Mouse (Mus musculus) right cerebral cortex, postnatal 10 days (tissue): ENCODE data around the gene Kctd5.
"Not testable (repeated sequence)": the region's sequence is repeated elsewhere in the genome, so short reads cannot be mapped to it uniquely, and the experiment has no call there.

Experiments used
- DNase-seq, 2 experiments: peaks; one replicate each; pipeline ENCODE4 v3.0.0; 2021; ENCODE audit warnings: low spot score in 2 of 2

The Kctd5 gene

DNA sequence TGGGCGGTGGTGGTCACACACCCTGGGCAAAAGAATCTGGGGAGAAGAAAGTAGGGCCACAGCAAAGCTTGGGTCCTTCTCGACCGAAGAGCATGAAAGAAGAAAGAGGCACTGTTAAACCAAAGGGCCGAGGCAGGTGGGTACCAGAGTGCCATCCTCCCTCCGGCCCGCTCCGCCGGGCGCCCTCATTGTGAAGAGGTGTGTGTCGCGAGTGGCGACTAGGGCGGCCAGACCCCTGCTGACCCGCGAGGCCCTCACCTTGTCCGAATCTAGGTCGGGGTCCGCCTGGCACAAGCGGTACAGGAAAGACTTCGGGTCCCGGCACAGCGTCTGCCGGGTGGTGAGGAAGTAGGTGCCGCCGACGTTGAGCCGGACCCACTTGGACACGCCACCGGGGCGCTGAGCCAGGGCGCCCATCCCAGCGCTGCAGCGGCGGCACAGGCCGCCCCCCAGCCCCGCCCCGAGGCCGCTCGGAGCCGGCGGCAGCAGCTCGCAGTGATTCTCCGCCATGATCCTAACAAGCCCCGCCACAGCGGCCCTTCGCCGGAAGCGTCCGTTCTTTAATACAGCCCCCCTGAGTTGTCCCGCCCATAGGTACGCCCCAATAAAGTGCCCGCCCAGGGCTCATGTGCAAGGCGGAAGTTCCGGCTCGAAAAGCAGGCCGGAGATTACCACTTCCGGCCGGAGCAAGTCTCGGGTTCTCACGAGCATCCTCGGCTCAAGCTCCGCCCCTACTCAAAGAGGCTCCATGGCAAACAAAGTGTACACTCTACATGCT, at the start of gene Kctd5:
TSS of gene Kctd5 (minus strand) at position 567 of the 778 bp plus-strand sequence.
- DNase-seq, result peak; percentile 97

- DNase-seq, result no peak
These were observed 46.2 kb upstream of the Kctd5 start for GRCm38 (mm10) chr17:24119446-24119845.

DNA sequence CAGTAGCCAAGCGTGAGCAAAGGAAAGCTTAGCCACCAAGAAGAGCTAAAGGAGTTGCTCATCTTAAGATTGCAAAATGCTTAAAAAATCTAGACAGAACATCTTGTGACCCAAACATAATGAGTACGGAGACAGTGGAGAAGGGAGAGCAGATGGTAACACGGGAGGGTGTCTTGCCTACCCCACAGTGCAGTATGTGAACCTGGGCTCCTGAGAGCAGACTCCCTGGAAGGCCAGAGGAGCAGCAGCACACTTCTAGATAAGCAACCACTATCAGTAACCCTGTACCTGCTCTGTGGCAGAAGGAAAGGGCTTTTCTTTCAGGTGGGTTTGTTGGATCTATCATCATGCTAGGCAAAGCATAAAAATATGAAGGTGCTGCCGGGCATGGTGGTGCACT, 39.7 kb upstream of the Kctd5 start:
- no peak for DNase-seq

- DNase-seq, result no peak
These were observed 38.0 kb upstream of the Kctd5 start for GRCm38 (mm10) chr17:24111256-24111655.

GRCm38 (mm10) chr17:24108896-24109295, 35.6 kb upstream of the Kctd5 start:
- peak; percentile 54 to 62 for DNase-seq

- DNase-seq, result no peak
These were observed 31.8 kb upstream of the Kctd5 start for GRCm38 (mm10) chr17:24105111-24105510.

DNA sequence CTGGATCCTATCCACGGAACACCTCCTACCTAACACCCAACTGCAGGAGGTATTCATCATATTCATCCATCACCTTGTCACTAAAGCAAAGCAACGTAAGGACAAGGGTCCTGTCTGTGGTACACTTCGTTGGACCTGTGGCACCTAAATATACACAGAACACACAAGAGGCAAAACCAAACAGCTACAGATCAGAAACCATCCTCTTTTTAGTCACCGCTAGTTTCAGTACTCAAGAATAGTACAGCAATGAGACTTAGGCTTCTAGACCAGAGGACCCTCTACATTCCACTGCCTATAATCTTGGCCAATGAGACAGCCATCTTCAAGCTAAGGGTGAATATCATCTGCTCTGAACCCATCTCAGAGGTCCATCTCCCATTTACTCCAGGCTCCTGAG, 25.1 kb upstream of the Kctd5 start:
- DNase-seq, result no peak

DNA sequence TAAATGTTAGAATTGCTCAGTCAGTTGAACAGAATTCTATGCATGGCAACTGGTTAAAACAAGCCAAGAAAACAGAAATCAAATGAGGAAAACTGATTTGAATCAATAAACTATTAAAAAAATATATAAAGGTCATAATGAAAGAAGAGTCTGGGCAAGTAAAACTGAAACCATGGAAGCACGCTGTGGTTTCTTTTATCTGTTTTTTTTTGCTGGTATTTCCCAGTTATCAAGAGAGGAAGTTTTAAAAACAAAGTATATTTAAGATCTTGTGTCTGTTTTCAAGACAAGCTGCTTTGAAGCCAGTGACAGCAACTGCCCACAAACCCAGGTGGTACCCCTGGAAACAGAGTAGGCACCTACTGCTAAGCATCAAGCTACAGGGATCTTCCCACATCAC, 17.3 kb upstream of the Kctd5 start:
- DNase-seq, result no peak

DNA sequence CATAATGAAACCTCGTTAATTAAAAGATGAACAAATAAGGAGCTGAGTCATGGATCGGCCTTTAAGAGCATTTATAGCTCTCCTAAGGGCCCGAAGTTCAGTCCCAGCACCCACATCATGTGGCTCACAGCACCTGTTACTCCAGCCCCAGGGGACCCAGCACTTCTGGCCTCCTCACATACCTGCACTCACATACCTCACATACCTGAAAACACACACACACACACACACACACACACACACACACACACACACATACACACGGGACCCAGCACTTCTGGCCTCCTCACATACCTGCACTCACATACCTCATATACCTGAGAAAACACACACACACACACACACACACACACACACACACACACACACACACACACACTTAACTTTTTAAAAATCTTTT, 13.1 kb upstream of the Kctd5 start:
- not testable (repeated sequence) for DNase-seq

- no peak for DNase-seq
These were observed 11.3 kb upstream of the Kctd5 start for GRCm38 (mm10) chr17:24084593-24084992.

GRCm38 (mm10) chr17:24077101-24077500, 3.8 kb upstream of the Kctd5 start:
- no peak for DNase-seq

DNA sequence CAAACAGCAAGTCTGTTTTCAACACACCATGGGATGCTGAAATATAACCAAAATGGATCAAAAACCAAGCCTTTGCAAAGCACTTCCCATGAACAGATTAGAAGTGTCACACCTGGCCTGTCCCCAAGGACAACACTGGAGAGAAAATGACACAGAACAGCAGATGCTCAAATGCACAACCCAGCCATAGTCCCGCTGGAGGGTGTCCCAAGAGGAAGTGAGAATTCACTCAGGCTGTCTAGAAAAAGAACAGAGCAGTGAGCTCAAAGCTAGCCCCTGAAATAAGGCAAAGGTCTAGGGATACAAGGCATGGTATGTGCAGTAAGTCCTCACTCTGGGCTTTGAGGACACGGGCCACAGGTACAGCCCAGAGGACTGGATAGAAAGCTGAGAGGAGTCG, 3.8 kb downstream of the Kctd5 start:
- no peak for DNase-seq

- DNase-seq, result peak; percentile 74 to 85
These were observed 5.0 kb downstream of the Kctd5 start for GRCm38 (mm10) chr17:24068271-24068670.

DNA sequence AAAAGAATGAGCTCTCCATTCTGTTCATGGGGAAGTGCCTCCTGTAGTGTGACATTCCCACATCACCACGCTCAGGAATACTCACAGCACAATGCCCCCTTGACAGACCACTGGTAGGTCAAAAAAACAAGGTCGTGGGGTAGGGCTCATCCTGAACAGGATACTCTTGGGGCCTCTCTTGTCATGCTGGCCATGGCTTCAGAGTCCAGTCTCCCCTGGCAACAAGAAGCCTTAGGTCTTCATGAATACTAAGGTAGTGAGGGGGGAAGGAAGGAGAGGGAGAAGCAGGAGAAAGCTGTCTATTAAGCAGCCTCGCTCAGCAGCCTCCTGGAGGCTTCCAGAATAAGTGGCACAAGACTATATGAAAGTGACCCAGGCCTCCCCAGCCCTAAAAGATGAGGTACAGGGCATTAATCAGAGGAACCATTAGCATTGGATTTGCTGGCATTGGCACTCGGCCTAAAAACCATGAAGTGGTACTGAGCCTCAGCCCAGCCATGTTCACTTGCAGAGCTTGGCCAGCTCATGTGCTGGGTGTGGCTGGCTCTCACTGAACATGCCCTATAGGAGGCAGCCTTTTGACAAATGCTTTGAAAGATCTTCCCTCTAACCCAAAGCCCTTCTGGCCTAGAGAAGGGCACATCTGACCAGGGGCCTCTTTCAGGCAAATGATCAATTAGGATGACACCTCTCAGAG, 10.7 kb downstream of the Kctd5 start:
- no peak for DNase-seq

DNA sequence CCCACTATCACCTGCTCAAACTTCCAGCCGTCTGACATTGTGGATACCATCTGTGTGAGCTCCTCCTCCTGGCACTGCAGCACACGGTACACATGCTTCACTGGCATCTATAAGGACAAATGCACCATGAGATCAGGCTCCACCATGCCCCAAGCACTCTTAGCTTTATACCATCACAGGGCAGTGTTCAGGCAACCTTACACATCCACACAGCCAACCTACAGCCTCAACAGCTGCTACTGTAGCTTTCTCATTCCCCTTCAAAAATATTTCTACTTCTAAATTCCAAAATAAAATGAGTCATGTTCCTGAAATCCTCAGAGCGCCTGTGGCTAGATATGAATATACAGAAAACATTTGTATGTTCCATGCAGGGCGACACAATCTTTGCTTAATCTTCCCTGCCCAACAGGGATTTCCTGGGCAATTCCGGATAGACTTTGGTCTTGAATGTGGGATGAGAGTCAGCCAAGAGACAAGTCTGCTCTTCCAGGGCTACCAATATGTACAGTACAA, 15.5 kb downstream of the Kctd5 start:
- DNase-seq, result no peak

DNA sequence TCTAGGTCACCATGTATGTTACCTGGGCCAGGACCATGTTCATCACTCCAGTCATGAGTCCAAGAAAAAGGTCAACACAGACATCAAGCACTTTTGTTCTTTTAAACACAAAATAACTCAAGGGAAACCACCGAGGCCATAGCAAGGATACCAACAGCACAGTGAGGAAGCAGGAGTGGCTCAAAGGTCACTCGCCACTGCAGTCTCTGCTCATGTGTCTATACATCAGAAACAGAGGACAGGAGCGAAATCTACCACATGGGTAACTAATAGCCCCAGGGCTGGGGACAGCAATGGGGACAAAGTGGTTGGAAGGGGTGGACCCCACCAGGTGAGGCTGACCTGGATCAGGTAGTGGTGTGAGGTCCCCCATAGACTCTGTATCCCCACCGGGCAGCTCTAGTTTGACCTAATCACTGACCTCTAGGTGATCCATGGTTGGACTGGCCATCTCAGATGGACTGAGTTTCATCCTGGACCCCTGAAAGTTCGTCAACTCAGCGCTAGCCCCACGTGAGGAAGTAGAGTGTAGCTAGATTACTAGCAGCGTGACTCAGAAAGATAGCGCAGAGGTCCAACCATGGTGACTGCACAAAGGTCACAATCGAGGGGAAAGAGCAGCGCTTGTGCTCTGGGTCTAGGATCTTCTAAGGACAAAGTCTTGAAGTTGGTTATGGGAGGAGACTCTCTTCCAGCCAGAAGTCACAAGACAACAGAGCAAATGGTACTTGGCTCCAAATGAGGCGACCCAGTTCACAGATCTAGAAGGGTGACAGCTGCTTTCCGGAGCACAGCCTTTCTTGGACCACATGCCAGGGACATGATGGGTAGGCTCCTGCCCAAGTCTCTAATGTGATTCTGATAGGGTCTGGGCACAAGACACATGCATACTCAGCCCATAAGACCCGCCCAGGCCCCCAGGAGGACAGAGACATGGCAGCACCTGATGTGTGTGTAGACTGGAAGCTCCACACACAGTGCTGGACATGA, 16.4 kb downstream of the Kctd5 start:
- no peak for DNase-seq

GRCm38 (mm10) chr17:24049008-24049407, 24.3 kb downstream of the Kctd5 start:
- DNase-seq, result no peak

GRCm38 (mm10) chr17:24048053-24048452, 25.2 kb downstream of the Kctd5 start:
- no peak for DNase-seq

DNA sequence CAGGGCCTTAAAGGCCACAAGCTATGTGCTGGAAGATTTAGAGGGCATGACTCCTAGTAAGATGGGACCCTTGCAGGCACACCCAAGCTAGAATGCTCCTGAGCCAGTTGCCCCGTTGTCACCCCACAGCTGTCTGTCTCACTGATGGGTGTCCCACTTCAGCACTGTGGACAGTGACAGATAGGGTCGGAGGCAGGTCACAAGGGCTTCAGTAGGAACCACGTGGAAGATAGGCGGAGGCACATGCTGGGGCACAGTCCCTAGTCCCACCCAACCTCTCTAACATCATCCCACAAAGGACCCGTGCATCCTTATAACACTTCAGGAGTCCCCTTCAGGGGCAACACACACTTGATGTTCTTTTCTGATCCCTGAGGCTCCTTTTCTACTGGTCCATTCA, 27.3 kb downstream of the Kctd5 start:
- DNase-seq, result no peak

- no peak for DNase-seq
These were observed 27.7 kb downstream of the Kctd5 start for GRCm38 (mm10) chr17:24045608-24046007.

GRCm38 (mm10) chr17:24044482-24044881, 28.8 kb downstream of the Kctd5 start:
- DNase-seq, result no peak

DNA sequence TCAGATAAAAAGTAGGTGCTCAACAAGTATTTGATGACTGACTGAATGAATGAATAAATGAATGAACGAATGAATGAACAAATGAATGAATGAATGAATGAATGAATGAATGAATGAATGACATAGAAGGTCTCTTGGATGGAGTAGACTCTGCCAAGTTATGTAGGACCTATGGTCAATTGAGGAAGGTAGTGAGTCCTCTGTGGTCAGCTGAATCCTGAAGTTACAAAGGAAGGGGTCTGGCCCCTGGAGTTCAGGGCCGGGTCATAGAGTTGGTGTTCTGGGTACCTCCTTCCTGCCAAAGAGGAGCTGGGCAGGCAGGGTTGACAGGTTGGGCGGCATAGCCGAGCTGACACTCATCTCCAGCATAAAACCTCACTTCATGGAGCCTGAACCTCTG, 35.4 kb downstream of the Kctd5 start, which contains the start of gene Prss27:
TSS of gene Prss27 (plus strand) at position 301 of the 400 bp plus-strand sequence.
- no peak for DNase-seq
